In genomic region chr7:30143170-30143554, GRCm38 (mm10) we compare ENCODE assay signal across 8 mouse cellular contexts. TPM values are rescaled to one million over a fixed set of nuclear protein-coding genes. Genes with fewer than 3 reads are reported as not detected.
A peak's percentile ranks its signal among the peaks of the same experiment; 100 is the strongest.
DNase-seq lines count a peak whose midpoint lies in the region; ATAC-seq lines count a peak whose summit lies in the region.

No protein-coding gene starts in this region.

- no peaks in the 10 kb centered on the region for H3K27me3 ChIP-seq in kidney, embryonic 14.5 days (ENCODE audit: control insufficient read depth, insufficient read depth, low read length)
- no peaks in the 10 kb centered on the region for H3K27me3 ChIP-seq in embryonic facial prominence, embryonic 10.5 days (replicated peaks; ENCODE audit: low read depth, poor library complexity, severe bottlenecking)
- no peaks in the 10 kb centered on the region for H3K27me3 ChIP-seq in hindbrain, embryonic 13.5 days
- H3K27me3 ChIP-seq in midbrain, embryonic 13.5 days: no peaks in the 10 kb centered on the region

- peaks cover 3% of the 10 kb centered on the region for H3K9me3 ChIP-seq in kidney, embryonic 14.5 days (ENCODE audit: control insufficient read depth, low read length)
- peaks cover 31% of the 10 kb centered on the region for H3K9me3 ChIP-seq in embryonic facial prominence, embryonic 10.5 days
- H3K9me3 ChIP-seq in hindbrain, embryonic 13.5 days: peaks cover 12% of the 10 kb centered on the region; the same call in 1 of the 2 replicates
- peaks cover 9% of the 10 kb centered on the region for H3K9me3 ChIP-seq in midbrain, embryonic 13.5 days

- ATAC-seq in kidney, embryonic 14.5 days (ENCODE audit: low FRiP score, low TSS enrichment): no peak; the same call in 1 of the 2 replicates
- ATAC-seq in hindbrain, embryonic 13.5 days (ENCODE audit: low FRiP score): no peak; the same call in 1 of the 2 replicates
- no peak for ATAC-seq in midbrain, embryonic 13.5 days

- H3K27ac ChIP-seq in kidney, embryonic 14.5 days (ENCODE audit: low read depth, low read length): no peak overlapping the region; the same call in 1 of the 2 replicates
- H3K27ac ChIP-seq in embryonic facial prominence, embryonic 10.5 days (replicated peaks): peak overlapping the region; percentile 89
- H3K27ac ChIP-seq in hindbrain, embryonic 13.5 days: peak overlapping the region; percentile 90
- peak overlapping the region; percentile 82 for H3K27ac ChIP-seq in midbrain, embryonic 13.5 days

- H3K4me2 ChIP-seq in kidney, embryonic 14.5 days (replicated peaks; ENCODE audit: low read depth, low read length): peak overlapping the region; percentile 50
- peak overlapping the region; percentile 59 for H3K4me2 ChIP-seq in hindbrain, embryonic 13.5 days
- H3K4me2 ChIP-seq in midbrain, embryonic 13.5 days (replicated peaks): peak overlapping the region; percentile 65

- H3K9ac ChIP-seq in kidney, embryonic 14.5 days (ENCODE audit: low read depth, low read length): peak overlapping the region; percentile 73; the same call in 1 of the 2 replicates
- H3K9ac ChIP-seq in hindbrain, embryonic 13.5 days: peak overlapping the region; percentile 75
- H3K9ac ChIP-seq in midbrain, embryonic 13.5 days (replicated peaks): peak overlapping the region; percentile 70

- WGBS in kidney, embryonic 14.5 days: 11% methylated on average over 8 of the region's 8 CpGs
- 17% methylated on average over 8 of the region's 8 CpGs for WGBS in embryonic facial prominence, embryonic 10.5 days
- WGBS in hindbrain, embryonic 13.5 days: 16% methylated on average over 8 of the region's 8 CpGs
- 15% methylated on average over 8 of the region's 8 CpGs for WGBS in midbrain, embryonic 13.5 days

- no peaks in the 10 kb centered on the region for H3K4me1 ChIP-seq in kidney, embryonic 14.5 days (ENCODE audit: control insufficient read depth, insufficient read depth, low read length)
- peaks cover 3% of the 10 kb centered on the region; the same call in 1 of the 2 replicates for H3K4me1 ChIP-seq in embryonic facial prominence, embryonic 10.5 days
- H3K4me1 ChIP-seq in hindbrain, embryonic 13.5 days (replicated peaks): peaks cover 10% of the 10 kb centered on the region
- peaks cover 6% of the 10 kb centered on the region; the same call in 1 of the 2 replicates for H3K4me1 ChIP-seq in midbrain, embryonic 13.5 days (replicated peaks)

- no peaks in the 10 kb centered on the region; the same call in 1 of the 2 replicates for H3K36me3 ChIP-seq in kidney, embryonic 14.5 days (ENCODE audit: control insufficient read depth, insufficient read depth, low read length)
- H3K36me3 ChIP-seq in embryonic facial prominence, embryonic 10.5 days (replicated peaks): peaks cover 63% of the 10 kb centered on the region
- H3K36me3 ChIP-seq in hindbrain, embryonic 13.5 days: peaks cover 38% of the 10 kb centered on the region
- peaks cover 42% of the 10 kb centered on the region for H3K36me3 ChIP-seq in midbrain, embryonic 13.5 days

- H3K4me3 ChIP-seq in kidney, embryonic 14.5 days (ENCODE audit: low read length): peak overlapping the region; percentile 58
- H3K4me3 ChIP-seq in embryonic facial prominence, embryonic 10.5 days: peak overlapping the region; percentile 62
- peak overlapping the region; percentile 56 for H3K4me3 ChIP-seq in hindbrain, embryonic 13.5 days
- H3K4me3 ChIP-seq in midbrain, embryonic 13.5 days (replicated peaks): peak overlapping the region; percentile 57

- no peak for DNase-seq in kidney, adult 11 months
- DNase-seq in embryonic facial prominence, embryonic 10.5 days (ENCODE audit: low spot score): no peak
- DNase-seq in T-cell, adult 2 months (ENCODE audit: low spot score): no peak
- DNase-seq in cerebellum, postnatal 4 days (ENCODE audit: low spot score in 2 of 2): no peak
- no peak for DNase-seq in layer of hippocampus, adult 18-20 months (ENCODE audit: low spot score in 2 of 2)

RNA-seq across cellular contexts. Expression of gene Zfp382, which starts 21.4 kb away (rescaled TPM):
- 5.2 and 6.1 TPM in 2 replicates for polyA plus RNA-seq in kidney, embryonic 14.5 days (2014; fragmentation: Nextera tagmentation; extraction: Ambion mirVana)
- 9.7 and 11.4 TPM in 2 replicates for polyA plus RNA-seq in embryonic facial prominence, embryonic 10.5 days (2016; fragmentation: Nextera tagmentation; extraction: Ambion mirVana)
- polyA plus RNA-seq in hindbrain, embryonic 13.5 days (2015; fragmentation: Nextera tagmentation; extraction: Ambion mirVana): 17.5 and 19.8 TPM in 2 replicates
- 16.1 and 19.4 TPM in 2 replicates for polyA plus RNA-seq in midbrain, embryonic 13.5 days (2015; fragmentation: Nextera tagmentation; extraction: Ambion mirVana)
- total RNA-seq in layer of hippocampus, adult 18-20 months (2021): 10 to 100 TPM; 29.8 to 34.3 TPM

RNA-seq across cellular contexts. Expression of gene Zfp146, which starts 26.4 kb away (rescaled TPM):
- 20.2 and 23.0 TPM in 2 replicates for polyA plus RNA-seq in kidney, embryonic 14.5 days (2014; fragmentation: Nextera tagmentation; extraction: Ambion mirVana)
- polyA plus RNA-seq in embryonic facial prominence, embryonic 10.5 days (2016; fragmentation: Nextera tagmentation; extraction: Ambion mirVana): 19.9 and 20.1 TPM in 2 replicates
- polyA plus RNA-seq in hindbrain, embryonic 13.5 days (2015; fragmentation: Nextera tagmentation; extraction: Ambion mirVana): 17.5 and 18.6 TPM in 2 replicates
- 18.9 and 22.8 TPM in 2 replicates for polyA plus RNA-seq in midbrain, embryonic 13.5 days (2015; fragmentation: Nextera tagmentation; extraction: Ambion mirVana)
- total RNA-seq in layer of hippocampus, adult 18-20 months (2021): 10 to 100 TPM; 48.3 to 53.7 TPM

RNA-seq across cellular contexts. Expression of gene Cox7a1, which starts 40.8 kb away (rescaled TPM):
- polyA plus RNA-seq in kidney, embryonic 14.5 days (2014; fragmentation: Nextera tagmentation; extraction: Ambion mirVana): 4.5 TPM in 2 replicates
- 2.5 and 4.2 TPM in 2 replicates for polyA plus RNA-seq in embryonic facial prominence, embryonic 10.5 days (2016; fragmentation: Nextera tagmentation; extraction: Ambion mirVana)
- 4.5 and 8.0 TPM in 2 replicates for polyA plus RNA-seq in hindbrain, embryonic 13.5 days (2015; fragmentation: Nextera tagmentation; extraction: Ambion mirVana)
- 3.0 and 4.4 TPM in 2 replicates for polyA plus RNA-seq in midbrain, embryonic 13.5 days (2015; fragmentation: Nextera tagmentation; extraction: Ambion mirVana)
- 1 to 10 TPM; 3.1 to 4.6 TPM for total RNA-seq in layer of hippocampus, adult 18-20 months (2021)

RNA-seq across cellular contexts. Expression of gene Zfp260, which starts 48.6 kb away (rescaled TPM):
- 98.2 and 125 TPM in 2 replicates for polyA plus RNA-seq in kidney, embryonic 14.5 days (2014; fragmentation: Nextera tagmentation; extraction: Ambion mirVana)
- polyA plus RNA-seq in embryonic facial prominence, embryonic 10.5 days (2016; fragmentation: Nextera tagmentation; extraction: Ambion mirVana): 119 and 127 TPM in 2 replicates
- polyA plus RNA-seq in hindbrain, embryonic 13.5 days (2015; fragmentation: Nextera tagmentation; extraction: Ambion mirVana): 95.2 and 108 TPM in 2 replicates
- polyA plus RNA-seq in midbrain, embryonic 13.5 days (2015; fragmentation: Nextera tagmentation; extraction: Ambion mirVana): 112 and 115 TPM in 2 replicates
- total RNA-seq in layer of hippocampus, adult 18-20 months (2021): 10 to 100 TPM; 75.7 to 78.3 TPM

RNA-seq across cellular contexts. Expression of gene Zfp566, which starts 52.8 kb away (rescaled TPM):
- 13.8 and 14.4 TPM in 2 replicates for polyA plus RNA-seq in kidney, embryonic 14.5 days (2014; fragmentation: Nextera tagmentation; extraction: Ambion mirVana)
- 20.0 and 21.0 TPM in 2 replicates for polyA plus RNA-seq in embryonic facial prominence, embryonic 10.5 days (2016; fragmentation: Nextera tagmentation; extraction: Ambion mirVana)
- polyA plus RNA-seq in hindbrain, embryonic 13.5 days (2015; fragmentation: Nextera tagmentation; extraction: Ambion mirVana): 19.2 and 19.6 TPM in 2 replicates
- polyA plus RNA-seq in midbrain, embryonic 13.5 days (2015; fragmentation: Nextera tagmentation; extraction: Ambion mirVana): 19.3 and 20.4 TPM in 2 replicates
- 1 to 10 TPM; 5.9 to 8.7 TPM for total RNA-seq in layer of hippocampus, adult 18-20 months (2021)
